Mouse (Mus musculus) adrenal gland, adult 2 months (tissue): ENCODE measurements at regions not wholly inside any gene's neighbourhood (a gene's known extent, or its start where the extent isn't known, plus 50 kb on each side); places are given as distances from the start of the nearest gene placed in this dataset.
A peak's percentile ranks its signal among the peaks of the same experiment; 100 is the strongest.

Experiments
- DNase-seq: peaks from one replicate; pipeline ENCODE4 v3.0.0; 2021

- DNase-seq = peak; percentile 81
Observed at GRCm38 (mm10) chr14:76714727-76715126, 158.0 kb upstream of the Serp2 start.

GRCm38 (mm10) chr14:76713946-76714345 is 157.3 kb upstream of the Serp2 start:
- peak; percentile 29 for DNase-seq

- no peak for DNase-seq
Observed at GRCm38 (mm10) chr14:76708728-76709127, 152.0 kb upstream of the Serp2 start.

GRCm38 (mm10) chr14:76703373-76703764 is 146.7 kb upstream of the Serp2 start:
- no peak for DNase-seq

- DNase-seq = no peak
Observed at GRCm38 (mm10) chr14:76702709-76703372, 146.2 kb upstream of the Serp2 start.

GRCm38 (mm10) chr14:76701911-76702708 is 145.4 kb upstream of the Serp2 start:
- DNase-seq = peak; percentile 66

GRCm38 (mm10) chr14:76701304-76701703 is 144.6 kb upstream of the Serp2 start:
- no peak for DNase-seq

- DNase-seq = no peak
Observed at GRCm38 (mm10) chr14:76700796-76701195, 144.1 kb upstream of the Serp2 start.

- no peak for DNase-seq
Observed at GRCm38 (mm10) chr14:76700190-76700589, 143.5 kb upstream of the Serp2 start.

- peak; percentile 86 for DNase-seq
Observed at GRCm38 (mm10) chr14:76698718-76699402, 142.2 kb upstream of the Serp2 start.

- DNase-seq = no peak
Observed at GRCm38 (mm10) chr14:76696729-76697128, 140.0 kb upstream of the Serp2 start.

GRCm38 (mm10) chr14:76695691-76696355 is 139.1 kb upstream of the Serp2 start:
- DNase-seq = no peak

GRCm38 (mm10) chr14:76694894-76695293 is 138.2 kb upstream of the Serp2 start:
- DNase-seq = no peak

- DNase-seq = no peak
Observed at GRCm38 (mm10) chr14:76693351-76694317, 136.9 kb upstream of the Serp2 start.

- DNase-seq = peak; percentile 84
Observed at GRCm38 (mm10) chr14:76687971-76688407, 131.3 kb upstream of the Serp2 start.

GRCm38 (mm10) chr14:76686762-76687453 is 130.2 kb upstream of the Serp2 start:
- no peak for DNase-seq

- DNase-seq = no peak
Observed at GRCm38 (mm10) chr14:76685830-76686761, 129.4 kb upstream of the Serp2 start.

GRCm38 (mm10) chr14:76684327-76684726 is 127.6 kb upstream of the Serp2 start:
- no peak for DNase-seq
